Mouse (Mus musculus): ENCODE measurements at regions not wholly inside any gene's neighbourhood (a gene's known extent, or its start where the extent isn't known, plus 50 kb on each side); places are given as distances from the start of the nearest gene placed in this dataset.

GRCm38 (mm10) chr10:17518423-17519175 is 204.4 kb upstream of the Cited2 start:
- 80% methylated on average over 9 of the region's 9 CpGs for WGBS
- Histone ChIP-seq H3K4me3 (replicated peaks) (no peak overlapping the region), H3K36me3 (replicated peaks) (no peaks in the 10 kb centered on the region), H3K27me3 (no peaks in the 10 kb centered on the region), H3K4me2 (no peak overlapping the region), H3K9ac (no peak overlapping the region), H3K27ac (no peak overlapping the region), H3K9me3 (no peaks in the 10 kb centered on the region), H3K4me1 (no peaks in the 10 kb centered on the region)
- no peak for ATAC-seq (ENCODE audit: low FRiP score)

GRCm38 (mm10) chr10:17522026-17522541 is 200.9 kb upstream of the Cited2 start:
- no peaks in the 10 kb centered on the region for H3K36me3 ChIP-seq (replicated peaks)
- 62% methylated on average over 5 of the region's 5 CpGs for WGBS
- H3K9me3 ChIP-seq, result no peaks in the 10 kb centered on the region
- no peak overlapping the region for H3K9ac ChIP-seq
- no peak overlapping the region for H3K4me2 ChIP-seq
- no peak overlapping the region for H3K4me3 ChIP-seq (replicated peaks)
- no peaks in the 10 kb centered on the region for H3K4me1 ChIP-seq
- ATAC-seq (ENCODE audit: low FRiP score), result no peak
- H3K27me3 ChIP-seq, result no peaks in the 10 kb centered on the region
- no peak overlapping the region for H3K27ac ChIP-seq

- Histone ChIP-seq H3K27ac (no peak overlapping the region), H3K27me3 (no peaks in the 10 kb centered on the region), H3K36me3 (replicated peaks) (no peaks in the 10 kb centered on the region), H3K9ac (no peak overlapping the region), H3K4me2 (no peak overlapping the region), H3K4me1 (no peaks in the 10 kb centered on the region), H3K9me3 (no peaks in the 10 kb centered on the region), H3K4me3 (replicated peaks) (no peak overlapping the region)
- 80% methylated on average over 6 of the region's 6 CpGs for WGBS
- ATAC-seq (ENCODE audit: low FRiP score), result no peak
Measured at GRCm38 (mm10) chr10:17523558-17524328, 199.3 kb upstream of the Cited2 start.

GRCm38 (mm10) chr10:17527151-17527737 is 195.8 kb upstream of the Cited2 start:
- H3K27ac ChIP-seq, result no peak overlapping the region
- H3K9me3 ChIP-seq, result no peaks in the 10 kb centered on the region
- no peaks in the 10 kb centered on the region for H3K27me3 ChIP-seq
- H3K9ac ChIP-seq, result no peak overlapping the region
- H3K36me3 ChIP-seq (replicated peaks), result no peaks in the 10 kb centered on the region
- H3K4me1 ChIP-seq, result no peaks in the 10 kb centered on the region
- no peak overlapping the region for H3K4me3 ChIP-seq (replicated peaks)
- no peak overlapping the region for H3K4me2 ChIP-seq
- no peak for ATAC-seq (ENCODE audit: low FRiP score)
- 73% methylated on average over 4 of the region's 4 CpGs for WGBS

GRCm38 (mm10) chr10:17528116-17528515 is 194.9 kb upstream of the Cited2 start:
- H3K36me3 ChIP-seq (replicated peaks), result no peaks in the 10 kb centered on the region
- H3K27ac ChIP-seq, result no peak overlapping the region
- no peak for ATAC-seq (ENCODE audit: low FRiP score)
- H3K27me3 ChIP-seq, result no peaks in the 10 kb centered on the region; the same call in 1 of the 2 replicates
- no peak overlapping the region for H3K4me3 ChIP-seq (replicated peaks)
- H3K9ac ChIP-seq, result no peak overlapping the region
- 86% methylated on average over 2 of the region's 2 CpGs for WGBS
- no peak overlapping the region for H3K4me2 ChIP-seq
- no peaks in the 10 kb centered on the region for H3K9me3 ChIP-seq
- no peaks in the 10 kb centered on the region for H3K4me1 ChIP-seq

- H3K4me1 ChIP-seq, result no peaks in the 10 kb centered on the region
- 83% methylated on average over 6 of the region's 6 CpGs for WGBS
- no peak overlapping the region for H3K4me3 ChIP-seq (replicated peaks)
- no peak overlapping the region for H3K27ac ChIP-seq
- H3K9ac ChIP-seq, result no peak overlapping the region
- H3K4me2 ChIP-seq, result no peak overlapping the region
- no peaks in the 10 kb centered on the region for H3K9me3 ChIP-seq
- H3K27me3 ChIP-seq, result no peaks in the 10 kb centered on the region; the same call in 1 of the 2 replicates
- no peak for ATAC-seq (ENCODE audit: low FRiP score)
- no peaks in the 10 kb centered on the region for H3K36me3 ChIP-seq (replicated peaks)
Measured at GRCm38 (mm10) chr10:17528846-17529245, 194.2 kb upstream of the Cited2 start.

- Histone ChIP-seq H3K4me3 (replicated peaks) (no peak overlapping the region), H3K9ac (no peak overlapping the region), H3K4me1 (no peaks in the 10 kb centered on the region), H3K27ac (no peak overlapping the region), H3K9me3 (no peaks in the 10 kb centered on the region), H3K4me2 (no peak overlapping the region), H3K27me3 (no peaks in the 10 kb centered on the region; the same call in 1 of the 2 replicates), H3K36me3 (replicated peaks) (no peaks in the 10 kb centered on the region)
- 95% methylated on average over 4 of the region's 4 CpGs for WGBS
- ATAC-seq (ENCODE audit: low FRiP score), result no peak
Measured at GRCm38 (mm10) chr10:17529851-17530509, 193.0 kb upstream of the Cited2 start.

GRCm38 (mm10) chr10:17531021-17531420 is 192.0 kb upstream of the Cited2 start:
- WGBS, result 89% methylated on average over 3 of the region's 3 CpGs
- Histone ChIP-seq H3K27me3 (no peaks in the 10 kb centered on the region; the same call in 1 of the 2 replicates), H3K9me3 (no peaks in the 10 kb centered on the region), H3K9ac (no peak overlapping the region), H3K4me2 (no peak overlapping the region), H3K4me3 (replicated peaks) (no peak overlapping the region), H3K27ac (no peak overlapping the region), H3K36me3 (replicated peaks) (no peaks in the 10 kb centered on the region), H3K4me1 (no peaks in the 10 kb centered on the region)
- no peak for ATAC-seq (ENCODE audit: low FRiP score)

- Histone ChIP-seq H3K27me3 (no peaks in the 10 kb centered on the region), H3K27ac (no peak overlapping the region), H3K4me2 (no peak overlapping the region), H3K4me1 (no peaks in the 10 kb centered on the region), H3K9me3 (no peaks in the 10 kb centered on the region), H3K9ac (no peak overlapping the region), H3K36me3 (replicated peaks) (no peaks in the 10 kb centered on the region), H3K4me3 (replicated peaks) (no peak overlapping the region)
- no peak for ATAC-seq (ENCODE audit: low FRiP score)
- WGBS, result 95% methylated on average over 6 of the region's 6 CpGs
Measured at GRCm38 (mm10) chr10:17538944-17539533, 184.0 kb upstream of the Cited2 start.

- no peaks in the 10 kb centered on the region for H3K9me3 ChIP-seq
- no peak for ATAC-seq (ENCODE audit: low FRiP score)
- H3K4me3 ChIP-seq (replicated peaks), result no peak overlapping the region
- WGBS, result 78% methylated on average over 6 of the region's 6 CpGs
- H3K4me2 ChIP-seq, result no peak overlapping the region
- H3K4me1 ChIP-seq, result no peaks in the 10 kb centered on the region
- no peaks in the 10 kb centered on the region for H3K36me3 ChIP-seq (replicated peaks)
- H3K27ac ChIP-seq, result no peak overlapping the region
- H3K27me3 ChIP-seq, result no peaks in the 10 kb centered on the region
- H3K9ac ChIP-seq, result no peak overlapping the region
Measured at GRCm38 (mm10) chr10:17540404-17541375, 182.3 kb upstream of the Cited2 start.
